Mouse (Mus musculus): ENCODE results near the gene Sephs2. TPM values are rescaled to one million over a fixed set of nuclear protein-coding genes. Genes with fewer than 3 reads are reported as not detected.

Gene Sephs2
- polyA plus RNA-seq, 1 experiment, result 41.4 TPM

- no peaks in the 10 kb centered on the region for H3K79me2 ChIP-seq (ENCODE audit: control insufficient read depth, insufficient read depth)
- H3K79me3 ChIP-seq (ENCODE audit: low read depth), result no peaks in the 10 kb centered on the region
- H3ac ChIP-seq (ENCODE audit: control insufficient read depth, insufficient read length, low read depth), result no peak overlapping the region
- H3K4me3 ChIP-seq (ENCODE audit: insufficient read depth, poor library complexity, severe bottlenecking), result no peak overlapping the region
- no peaks in the 10 kb centered on the region for H3K36me3 ChIP-seq (ENCODE audit: control insufficient read depth, insufficient read depth)
- H3K27me3 ChIP-seq (ENCODE audit: control insufficient read depth, insufficient read depth, insufficient read length), result peaks cover 57% of the 10 kb centered on the region
- TF ChIP-seq MAX (IDR thresholded peaks at IDR 0.05), result no peak
- no peak for TF ChIP-seq MYOD1 (IDR thresholded peaks at IDR 0.05; ENCODE audit: control insufficient read depth, insufficient read length, low read depth)
- TF ChIP-seq CTCF (IDR thresholded peaks at IDR 0.05; ENCODE audit: control insufficient read depth, insufficient read depth, insufficient read length), result peak; percentile 2
These were observed 35.0 kb upstream of the Sephs2 start for GRCm38 (mm10) chr7:127308887-127309286.

- Histone ChIP-seq H3K4me3 (ENCODE audit: insufficient read depth, poor library complexity, severe bottlenecking) (no peak overlapping the region), H3K79me2 (ENCODE audit: control insufficient read depth, insufficient read depth) (no peaks in the 10 kb centered on the region), H3ac (ENCODE audit: control insufficient read depth, insufficient read length, low read depth) (no peak overlapping the region), H3K79me3 (ENCODE audit: low read depth) (no peaks in the 10 kb centered on the region), H3K36me3 (ENCODE audit: control insufficient read depth, insufficient read depth) (no peaks in the 10 kb centered on the region), H3K27me3 (ENCODE audit: control insufficient read depth, insufficient read depth, insufficient read length) (peaks cover 60% of the 10 kb centered on the region)
- no peak for TF ChIP-seq MYOD1 (IDR thresholded peaks at IDR 0.05; ENCODE audit: control insufficient read depth, insufficient read length, low read depth)
- TF ChIP-seq CEBPB (IDR thresholded peaks at IDR 0.05; ENCODE audit: low read depth), result no peak
- no peak for TF ChIP-seq FOSL1 (IDR thresholded peaks at IDR 0.05; ENCODE audit: insufficient read depth, low read length, poor library complexity, severe bottlenecking)
- no peak for TF ChIP-seq MYOG (IDR thresholded peaks at IDR 0.05; ENCODE audit: control insufficient read depth, extremely low read depth, insufficient read length)
- no peak for TF ChIP-seq USF1 (IDR thresholded peaks at IDR 0.05; ENCODE audit: low read depth)
- no peak for TF ChIP-seq CTCF (IDR thresholded peaks at IDR 0.05; ENCODE audit: control insufficient read depth, insufficient read depth, insufficient read length)
- TF ChIP-seq MAX (IDR thresholded peaks at IDR 0.05), result no peak
These were observed 34.6 kb upstream of the Sephs2 start for GRCm38 (mm10) chr7:127308431-127308830.

- Histone ChIP-seq H3K36me3 (ENCODE audit: control insufficient read depth, insufficient read depth) (no peaks in the 10 kb centered on the region), H3K4me3 (ENCODE audit: insufficient read depth, poor library complexity, severe bottlenecking) (no peak overlapping the region), H3K79me2 (ENCODE audit: control insufficient read depth, insufficient read depth) (no peaks in the 10 kb centered on the region), H3K79me3 (ENCODE audit: low read depth) (no peaks in the 10 kb centered on the region), H3ac (ENCODE audit: control insufficient read depth, insufficient read length, low read depth) (no peak overlapping the region), H3K27me3 (ENCODE audit: control insufficient read depth, insufficient read depth, insufficient read length) (peaks cover 48% of the 10 kb centered on the region)
- TF ChIP-seq MYOG (IDR thresholded peaks at IDR 0.05; ENCODE audit: control insufficient read depth, extremely low read depth, insufficient read length) (no peak), MAX (IDR thresholded peaks at IDR 0.05) (no peak), FOSL1 (IDR thresholded peaks at IDR 0.05; ENCODE audit: insufficient read depth, low read length, poor library complexity, severe bottlenecking) (no peak), MYOD1 (IDR thresholded peaks at IDR 0.05; ENCODE audit: control insufficient read depth, insufficient read length, low read depth) (no peak), CTCF (IDR thresholded peaks at IDR 0.05; ENCODE audit: control insufficient read depth, insufficient read depth, insufficient read length) (no peak), CEBPB (IDR thresholded peaks at IDR 0.05; ENCODE audit: low read depth) (no peak), USF1 (IDR thresholded peaks at IDR 0.05; ENCODE audit: low read depth) (no peak)
These were observed 23.8 kb upstream of the Sephs2 start for GRCm38 (mm10) chr7:127297586-127298193.

GRCm38 (mm10) chr7:127296786-127297555 is 23.1 kb upstream of the Sephs2 start:
- TF ChIP-seq MYOD1 (IDR thresholded peaks at IDR 0.05; ENCODE audit: control insufficient read depth, insufficient read length, low read depth) (no peak), MYOG (IDR thresholded peaks at IDR 0.05; ENCODE audit: control insufficient read depth, extremely low read depth, insufficient read length) (no peak), USF1 (IDR thresholded peaks at IDR 0.05; ENCODE audit: low read depth) (no peak), FOSL1 (IDR thresholded peaks at IDR 0.05; ENCODE audit: insufficient read depth, low read length, poor library complexity, severe bottlenecking) (no peak), CTCF (IDR thresholded peaks at IDR 0.05; ENCODE audit: control insufficient read depth, insufficient read depth, insufficient read length) (no peak), MAX (IDR thresholded peaks at IDR 0.05) (no peak), CEBPB (IDR thresholded peaks at IDR 0.05; ENCODE audit: low read depth) (no peak)
- Histone ChIP-seq H3K4me3 (ENCODE audit: insufficient read depth, poor library complexity, severe bottlenecking) (no peak overlapping the region), H3K36me3 (ENCODE audit: control insufficient read depth, insufficient read depth) (no peaks in the 10 kb centered on the region), H3K79me2 (ENCODE audit: control insufficient read depth, insufficient read depth) (no peaks in the 10 kb centered on the region), H3K79me3 (ENCODE audit: low read depth) (no peaks in the 10 kb centered on the region), H3K27me3 (ENCODE audit: control insufficient read depth, insufficient read depth, insufficient read length) (peaks cover 40% of the 10 kb centered on the region), H3ac (ENCODE audit: control insufficient read depth, insufficient read length, low read depth) (no peak overlapping the region)

GRCm38 (mm10) chr7:127296098-127296497 is 22.2 kb upstream of the Sephs2 start, which contains the start of gene Itgal:
TSS of gene Itgal (plus strand) at chr7:127296260.
- Histone ChIP-seq H3K27me3 (ENCODE audit: control insufficient read depth, insufficient read depth, insufficient read length) (peaks cover 37% of the 10 kb centered on the region), H3K4me3 (ENCODE audit: insufficient read depth, poor library complexity, severe bottlenecking) (no peak within 1 kb of the TSS), H3K79me3 (ENCODE audit: low read depth) (no peaks in the 10 kb centered on the region), H3ac (ENCODE audit: control insufficient read depth, insufficient read length, low read depth) (no peak within 1 kb of the TSS), H3K79me2 (ENCODE audit: control insufficient read depth, insufficient read depth) (no peaks in the 10 kb centered on the region), H3K36me3 (ENCODE audit: control insufficient read depth, insufficient read depth) (no peaks in the 10 kb centered on the region)
- TF ChIP-seq USF1 (IDR thresholded peaks at IDR 0.05; ENCODE audit: low read depth), result no peak
- no peak for TF ChIP-seq MYOD1 (IDR thresholded peaks at IDR 0.05; ENCODE audit: control insufficient read depth, insufficient read length, low read depth)
- no peak for TF ChIP-seq CTCF (IDR thresholded peaks at IDR 0.05; ENCODE audit: control insufficient read depth, insufficient read depth, insufficient read length)
- TF ChIP-seq MAX (IDR thresholded peaks at IDR 0.05), result no peak
- TF ChIP-seq MYOG (IDR thresholded peaks at IDR 0.05; ENCODE audit: control insufficient read depth, extremely low read depth, insufficient read length), result no peak
- TF ChIP-seq CEBPB (IDR thresholded peaks at IDR 0.05; ENCODE audit: low read depth), result no peak
- TF ChIP-seq FOSL1 (IDR thresholded peaks at IDR 0.05; ENCODE audit: insufficient read depth, low read length, poor library complexity, severe bottlenecking), result no peak

Data from C2C12 (cell line).